Mouse (Mus musculus): ENCODE results near the gene Sema5a.

Gene Sema5a

DNA sequence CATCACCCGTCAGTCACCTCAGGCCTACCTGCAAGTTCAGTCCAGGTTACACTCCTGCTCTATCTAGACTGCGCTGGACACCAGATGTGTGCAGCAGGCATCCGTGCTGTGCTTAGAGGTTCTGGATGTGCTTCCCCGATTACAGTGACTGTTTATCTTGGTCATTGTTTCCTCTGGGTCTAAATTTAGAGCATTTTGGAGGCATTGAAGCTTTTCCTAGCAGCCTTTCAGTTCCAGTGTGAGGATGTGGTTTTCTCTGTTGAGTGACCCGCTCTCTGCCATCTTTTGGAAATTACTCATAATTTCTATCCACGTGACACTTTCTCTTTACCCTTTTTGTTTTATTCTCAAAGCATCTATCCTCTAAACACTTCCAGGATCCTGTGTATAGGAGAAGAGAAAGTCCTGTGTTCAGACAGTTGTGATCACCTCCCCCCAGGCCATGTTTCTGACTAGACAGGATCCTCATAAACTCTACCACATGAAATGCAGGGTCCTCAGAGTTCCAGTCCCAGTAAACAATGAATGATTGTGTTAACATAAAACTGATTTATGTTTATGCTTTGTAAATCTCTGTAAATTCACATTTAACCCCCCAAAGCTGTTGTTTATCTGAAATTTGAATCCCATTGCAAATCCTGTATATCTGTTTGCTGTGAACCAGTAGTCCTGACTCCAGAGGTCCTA, 62.1 kb downstream of the Sema5a start:
- no peak for DNase-seq (ENCODE audit: low read depth, low spot score)

DNA sequence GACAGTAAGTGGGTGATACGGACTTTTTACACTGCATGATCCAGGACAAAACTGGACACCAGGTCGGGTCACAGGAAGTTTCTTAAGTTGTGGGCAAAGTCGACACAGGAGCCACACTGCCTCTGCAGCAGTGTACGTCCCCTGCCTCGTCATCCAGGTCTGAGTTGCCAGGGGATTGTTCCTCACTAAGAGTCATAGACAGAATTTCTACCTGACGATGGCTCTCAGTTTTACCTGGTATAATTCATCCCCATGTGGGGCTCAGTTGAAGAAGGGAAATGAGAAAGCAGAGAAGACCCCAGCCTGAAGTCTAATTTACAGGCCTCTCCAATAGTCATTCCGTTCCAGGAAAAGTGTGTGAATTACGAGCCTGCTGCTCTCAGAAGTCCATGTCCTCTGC, 66.2 kb downstream of the Sema5a start:
- no peak for DNase-seq (ENCODE audit: low read depth, low spot score)

DNA sequence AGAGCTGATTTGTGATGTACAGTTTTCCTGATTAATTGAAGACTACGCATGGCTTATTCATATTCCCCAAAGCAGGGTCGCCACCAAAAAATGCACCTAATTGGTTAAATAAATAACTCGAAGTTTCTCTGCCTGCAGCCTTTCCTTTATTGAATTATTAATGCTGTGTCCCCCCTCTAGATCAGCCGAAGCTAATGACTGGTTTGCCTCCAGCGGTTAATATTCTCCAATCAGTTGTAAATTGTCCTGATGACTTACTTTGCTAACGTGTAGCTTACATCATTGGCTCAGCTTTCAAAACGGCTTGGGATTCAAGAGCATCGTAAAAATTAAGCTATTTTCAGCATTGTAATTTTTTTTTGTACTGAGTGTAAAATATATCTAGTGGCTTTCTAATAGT, 66.7 kb downstream of the Sema5a start:
- no peak for DNase-seq (ENCODE audit: low read depth, low spot score)

DNA sequence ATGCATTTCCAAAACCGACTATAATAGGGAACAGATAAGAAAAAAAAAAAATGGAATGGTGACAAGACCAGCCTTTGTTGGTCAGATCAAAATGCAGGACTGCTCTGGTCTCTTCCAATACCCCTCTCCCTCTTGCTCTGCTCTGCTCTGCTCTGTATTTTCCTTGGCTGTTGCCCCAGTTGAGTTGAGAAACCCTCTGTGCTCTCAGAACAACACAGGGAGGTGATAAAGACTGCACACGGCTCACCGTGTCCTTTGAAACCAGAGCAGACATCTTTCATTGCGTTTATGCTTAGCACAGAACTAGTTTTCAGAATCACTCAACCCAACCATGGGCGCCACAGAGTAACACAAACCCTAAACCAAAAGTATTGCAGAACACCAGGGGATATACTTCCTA, 72.5 kb downstream of the Sema5a start:
- DNase-seq (ENCODE audit: low read depth, low spot score): no peak

DNA sequence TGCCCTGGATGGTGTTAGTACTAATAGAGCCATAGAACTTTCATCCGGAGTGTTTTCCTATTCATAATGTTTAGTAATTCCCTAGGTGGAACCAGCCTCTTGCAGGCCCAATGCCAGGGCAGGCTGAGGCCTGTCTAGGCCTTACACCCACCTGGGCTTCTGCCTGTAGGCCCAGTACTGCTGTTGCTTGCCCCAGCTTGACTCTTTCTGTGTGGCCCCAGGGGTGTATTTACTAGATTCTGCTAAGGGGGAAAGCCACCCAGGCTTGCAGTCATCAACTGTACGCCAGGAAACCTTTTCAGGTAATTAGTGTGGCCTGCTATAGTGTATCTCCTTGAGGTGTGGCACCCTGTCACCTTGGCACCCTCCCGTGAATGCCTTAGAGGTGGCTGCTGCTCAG, 76.1 kb downstream of the Sema5a start:
- no peak for DNase-seq (ENCODE audit: low read depth, low spot score)

DNA sequence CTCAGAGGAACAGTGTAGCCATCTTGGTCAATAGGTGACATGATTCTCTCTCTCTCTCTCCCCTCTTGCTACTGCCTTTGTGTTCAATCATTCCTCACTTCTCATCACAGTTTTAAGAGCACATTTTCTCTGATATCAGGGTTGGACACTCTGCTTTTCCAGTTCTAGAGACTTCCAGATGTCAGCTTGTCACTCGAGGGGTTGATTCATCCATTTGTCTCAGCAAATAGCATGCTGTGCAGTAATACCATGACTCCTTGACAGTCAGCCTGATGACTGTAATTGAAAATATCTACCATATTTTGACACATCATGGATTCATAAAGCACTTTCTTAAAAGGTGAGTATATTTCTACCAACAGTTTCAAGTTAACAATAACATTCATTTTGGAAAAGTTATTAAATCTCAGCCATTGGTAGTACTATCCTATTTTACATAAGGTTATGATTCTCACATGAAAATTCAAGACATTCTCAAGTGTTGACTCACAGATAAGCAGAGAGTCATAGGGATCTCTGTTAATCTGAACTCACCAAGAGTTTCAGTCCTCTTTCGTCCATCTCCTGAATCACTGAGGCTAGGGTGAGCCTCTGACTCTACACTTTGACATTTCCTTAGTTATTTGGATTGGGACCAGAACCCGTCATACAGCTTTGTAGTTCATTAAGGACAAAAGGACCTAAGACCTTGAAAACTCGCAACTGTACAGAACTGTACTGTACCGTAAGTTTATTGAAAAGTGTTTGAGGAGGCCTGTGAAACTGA, 78.0 kb downstream of the Sema5a start:
- DNase-seq (ENCODE audit: low read depth, low spot score): no peak

DNA sequence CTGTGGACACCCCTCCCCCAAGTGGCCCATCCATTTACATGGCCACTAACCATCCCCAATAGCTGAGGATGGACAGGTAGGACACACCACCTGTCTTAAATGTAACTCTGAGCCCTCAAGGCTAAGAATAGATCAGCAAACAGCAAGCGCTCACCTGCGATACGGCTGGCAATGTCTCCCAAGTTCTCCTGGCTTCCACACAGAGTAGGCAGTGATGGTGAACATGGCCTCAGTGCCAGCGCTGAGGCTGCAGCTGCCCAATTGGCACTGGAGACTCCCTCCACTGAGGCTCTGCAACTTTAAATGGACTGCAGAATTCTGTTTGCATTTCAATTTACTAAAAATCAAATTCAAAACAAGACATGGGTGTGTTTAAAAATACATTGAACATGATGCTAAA, 78.6 kb downstream of the Sema5a start:
- no peak for DNase-seq (ENCODE audit: low read depth, low spot score)

DNA sequence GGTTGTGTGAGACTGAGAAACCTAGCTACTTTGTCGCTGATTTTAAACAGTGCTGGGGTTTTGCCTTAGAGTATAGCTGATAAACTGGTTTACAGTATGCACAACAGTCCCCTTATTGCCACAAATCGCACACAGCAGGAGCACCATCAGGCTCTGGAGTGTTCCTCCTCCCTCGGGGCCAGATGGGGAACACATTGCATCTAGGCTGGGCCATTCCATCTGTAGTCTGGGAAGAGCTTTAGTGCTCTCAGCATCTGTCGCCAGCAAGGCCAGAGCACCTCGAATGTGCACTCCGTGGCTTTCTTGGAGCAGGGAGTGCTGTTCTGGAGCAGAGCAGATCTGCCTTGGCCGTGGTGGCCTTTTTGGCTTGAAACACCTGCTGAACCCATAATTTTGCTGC, 79.5 kb downstream of the Sema5a start:
- peak; percentile 31 for DNase-seq (ENCODE audit: low read depth, low spot score)

DNA sequence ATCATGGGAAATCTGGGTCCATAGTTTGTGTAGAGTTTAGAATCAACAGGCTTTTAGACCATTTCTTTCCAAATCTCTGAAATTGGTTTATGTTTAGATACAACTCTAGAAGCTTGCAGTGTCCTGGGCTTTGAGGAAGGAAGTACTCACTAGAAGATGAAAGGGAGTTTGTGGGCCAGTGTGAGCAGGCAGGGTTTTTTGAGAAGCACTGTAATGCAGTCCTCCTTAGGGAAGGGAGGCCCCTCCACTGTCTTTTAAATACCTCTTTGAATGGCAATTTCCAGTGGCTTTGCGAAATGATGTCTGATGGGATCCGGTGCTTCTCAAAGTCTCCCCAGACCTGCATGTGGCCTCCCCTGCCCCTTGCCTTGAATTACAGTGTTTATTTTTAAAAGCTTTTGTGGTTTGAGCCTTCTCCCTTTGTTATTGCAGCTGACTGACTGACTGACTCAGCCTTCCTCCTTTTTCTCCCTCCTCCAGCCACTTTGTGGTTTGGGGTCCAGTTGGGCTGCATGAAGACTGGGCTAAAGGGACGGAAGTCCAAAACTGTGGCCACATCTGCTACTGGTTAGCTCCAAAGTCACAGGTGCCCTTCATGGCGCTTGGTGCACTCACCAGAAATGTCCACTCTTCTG, 83.9 kb downstream of the Sema5a start:
- DNase-seq (ENCODE audit: low read depth, low spot score): no peak

DNA sequence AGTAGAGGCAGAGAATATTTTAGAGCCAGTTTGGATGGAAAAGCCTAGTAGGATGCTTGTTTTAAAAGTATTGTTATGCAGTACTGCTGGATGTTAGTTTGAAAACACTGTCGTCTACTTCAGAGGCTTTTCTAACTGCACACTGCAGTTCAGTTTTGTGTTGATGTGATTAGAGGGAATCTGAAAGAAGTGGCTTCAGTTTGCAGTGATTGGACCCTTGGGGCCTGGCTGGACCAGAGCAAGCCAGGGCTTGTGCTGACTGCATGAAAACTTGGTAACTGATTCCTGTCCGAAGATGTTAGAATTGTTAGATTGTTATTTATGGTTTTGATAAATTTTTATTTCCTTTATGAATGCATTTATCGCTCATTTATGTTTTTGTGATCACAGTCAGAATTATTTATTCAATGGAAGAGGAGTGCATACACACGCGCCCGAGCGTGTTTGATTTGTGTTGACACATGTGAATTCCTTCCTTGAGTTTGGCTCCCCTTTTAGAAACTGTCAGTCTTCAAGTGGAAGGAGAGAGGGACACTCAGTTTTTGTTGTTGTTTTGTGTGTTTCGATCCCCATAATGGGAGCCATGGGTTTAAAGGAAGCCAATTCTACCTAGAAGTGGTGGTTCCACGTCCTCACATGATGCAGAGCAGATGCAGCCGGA, 85.2 kb downstream of the Sema5a start:
- peak; percentile 10 for DNase-seq (ENCODE audit: low read depth, low spot score)

DNA sequence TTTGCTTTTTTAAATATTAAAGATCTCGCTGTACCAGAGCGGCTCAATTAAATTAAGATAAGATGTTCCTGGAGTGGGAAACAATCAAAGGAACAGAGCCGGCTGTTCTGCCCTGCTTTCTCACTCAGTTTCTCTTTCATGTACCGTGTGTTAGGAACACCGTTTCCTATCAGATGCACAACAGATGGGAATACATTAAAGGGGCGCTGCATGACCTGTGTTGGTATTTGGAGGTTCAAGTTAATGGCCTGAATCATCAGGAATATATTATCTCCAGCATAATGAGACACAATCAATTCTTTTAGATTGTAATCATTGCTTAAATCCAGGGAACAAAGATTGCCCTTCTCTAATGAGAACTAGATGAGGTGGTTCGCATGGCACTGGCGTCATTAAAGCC, 85.8 kb downstream of the Sema5a start:
- DNase-seq (ENCODE audit: low read depth, low spot score): no peak

DNA sequence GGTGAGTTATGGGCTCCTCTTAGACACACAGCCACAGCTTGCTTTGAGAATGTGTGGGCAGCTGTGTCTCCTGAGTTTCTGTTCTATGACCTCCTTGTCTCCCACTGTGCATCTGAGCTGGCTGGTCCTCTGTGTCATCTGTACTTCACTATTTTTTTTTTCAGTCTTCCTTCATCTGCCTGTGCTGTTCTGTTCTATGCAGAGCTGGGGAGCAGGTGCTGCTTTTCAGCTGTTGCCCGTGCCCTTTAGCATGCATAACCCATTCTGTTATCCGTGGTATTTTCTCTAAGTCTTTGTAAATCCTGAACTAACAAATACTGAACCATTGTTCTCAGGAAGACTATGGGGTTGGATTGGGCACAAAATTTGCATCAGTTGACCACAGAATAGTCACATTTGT, 86.4 kb downstream of the Sema5a start:
- DNase-seq (ENCODE audit: low read depth, low spot score): no peak

DNA sequence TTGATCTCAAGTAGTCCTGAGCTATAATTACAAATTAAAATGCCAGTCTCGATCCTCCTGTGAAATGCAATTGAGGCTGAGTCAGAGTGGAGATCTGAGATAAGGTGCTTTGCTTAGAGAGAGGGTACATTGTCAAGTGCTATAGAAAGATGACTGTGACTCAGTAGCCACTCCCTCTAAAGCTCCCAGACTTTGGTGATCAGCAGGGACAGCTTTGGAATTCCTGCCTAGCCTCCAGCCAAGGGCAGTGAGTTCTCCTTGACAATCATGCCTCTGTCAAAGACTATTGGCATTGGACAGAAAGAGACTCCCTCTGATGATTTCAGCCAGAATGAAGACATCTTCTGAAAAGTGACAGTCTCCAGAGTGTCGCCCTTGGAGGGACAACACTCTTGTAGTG, 88.8 kb downstream of the Sema5a start:
- no peak for DNase-seq (ENCODE audit: low read depth, low spot score)

DNA sequence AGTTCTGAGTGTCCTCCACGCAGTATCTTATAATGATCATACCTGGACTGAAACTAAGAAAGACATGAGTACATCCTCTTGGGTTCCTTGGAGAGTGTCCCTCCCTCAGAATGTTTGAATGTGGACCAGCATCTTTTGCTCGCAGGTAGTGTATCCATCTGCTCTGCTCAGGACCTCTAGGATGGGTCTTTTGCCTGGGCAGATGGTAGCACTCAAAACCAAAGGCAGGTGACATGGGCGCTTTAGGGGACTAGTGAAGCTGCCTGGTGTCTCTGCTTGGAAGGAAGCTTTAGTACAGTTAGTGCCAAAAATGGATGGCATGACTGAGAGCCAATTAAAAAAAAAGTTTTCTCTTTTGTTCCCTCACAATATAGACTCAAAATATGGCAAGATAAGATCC, 93.2 kb downstream of the Sema5a start:
- DNase-seq (ENCODE audit: low read depth, low spot score): no peak

DNA sequence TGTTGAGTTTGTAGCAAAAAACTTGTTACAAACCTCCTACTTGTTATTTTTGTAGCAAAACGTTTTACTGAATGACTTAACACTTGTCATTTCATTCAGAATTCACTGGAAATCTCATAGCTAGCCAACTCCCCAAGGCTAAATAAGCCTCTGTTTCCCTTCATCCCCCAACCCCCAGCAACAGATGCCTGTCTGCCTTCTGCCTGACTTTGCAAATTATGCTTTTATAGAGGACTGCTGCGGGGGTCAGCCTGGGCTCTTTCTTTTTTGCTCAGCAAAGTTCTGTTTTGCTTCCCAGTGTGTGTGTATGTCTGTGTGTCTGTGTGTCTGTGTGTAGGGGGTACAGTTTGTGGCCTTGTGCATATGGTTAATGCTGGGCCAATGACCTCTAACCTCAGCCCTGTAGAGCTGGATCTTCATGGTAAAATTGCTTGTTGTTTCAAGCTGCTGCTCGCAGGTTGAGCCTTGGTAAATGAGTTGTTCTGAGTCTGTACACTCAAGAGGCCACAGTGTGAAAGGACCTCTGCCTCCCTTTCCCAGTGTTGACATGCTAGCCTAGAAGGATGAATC, 94.2 kb downstream of the Sema5a start:
- no peak for DNase-seq (ENCODE audit: low read depth, low spot score)

DNA sequence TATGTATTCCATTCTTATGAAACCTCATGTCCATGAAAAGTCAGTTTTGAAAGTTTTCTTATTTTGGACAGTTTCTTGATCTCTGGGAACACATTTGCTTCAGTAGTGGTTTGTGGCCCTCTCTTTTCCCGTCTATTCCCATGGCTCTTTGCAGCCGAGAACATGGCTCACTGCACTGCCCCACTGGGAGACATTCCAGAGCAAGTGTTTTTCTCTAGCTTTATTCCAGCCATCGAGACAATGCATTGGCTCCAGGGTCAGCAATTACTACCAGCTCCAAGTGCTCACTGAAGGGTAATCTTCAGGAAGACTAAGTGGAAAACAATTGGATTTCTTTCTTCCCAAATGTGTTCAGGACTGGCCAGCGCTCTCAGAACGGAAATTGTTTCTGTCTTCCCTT, 94.8 kb downstream of the Sema5a start:
- peak; percentile 37 for DNase-seq (ENCODE audit: low read depth, low spot score)

DNA sequence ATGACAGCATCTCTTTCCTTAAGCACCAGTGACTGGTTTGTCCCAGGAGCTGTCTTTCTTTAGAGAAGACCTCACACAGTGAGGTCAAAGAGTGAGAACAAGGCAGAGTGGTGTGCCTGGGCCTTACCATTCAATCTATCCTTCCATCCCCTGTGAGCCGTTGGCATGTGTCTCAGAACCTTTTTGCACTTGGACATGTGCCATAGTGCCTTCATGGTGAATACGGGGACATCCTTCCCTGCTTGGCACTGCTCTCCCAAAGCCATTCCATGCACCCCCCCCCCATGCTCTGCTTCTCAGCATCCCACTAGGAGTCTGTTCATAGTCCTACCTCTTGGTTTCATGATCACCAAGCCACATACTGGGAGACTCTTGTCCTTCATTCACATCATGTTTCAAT, 96.8 kb downstream of the Sema5a start:
- DNase-seq (ENCODE audit: low read depth, low spot score): no peak

DNA sequence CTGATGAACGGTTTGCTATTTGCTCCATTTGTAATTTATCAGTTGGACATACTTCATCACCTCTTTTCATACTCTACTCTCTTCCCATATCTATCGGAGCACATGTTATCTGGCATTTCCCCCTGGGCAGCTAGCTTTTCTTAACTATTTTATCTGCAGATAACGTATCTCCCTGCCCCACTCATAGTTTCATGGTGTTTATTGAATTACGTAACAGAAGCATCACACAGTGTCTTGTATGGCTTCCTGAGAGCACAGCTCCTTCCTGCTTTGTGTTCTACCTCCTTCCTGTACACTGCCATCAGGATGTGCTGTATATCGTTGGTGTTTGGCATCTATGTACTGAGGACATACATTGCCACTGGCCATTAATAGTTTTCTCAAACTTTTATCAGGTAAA, 98.9 kb downstream of the Sema5a start:
- DNase-seq (ENCODE audit: low read depth, low spot score): no peak

DNA sequence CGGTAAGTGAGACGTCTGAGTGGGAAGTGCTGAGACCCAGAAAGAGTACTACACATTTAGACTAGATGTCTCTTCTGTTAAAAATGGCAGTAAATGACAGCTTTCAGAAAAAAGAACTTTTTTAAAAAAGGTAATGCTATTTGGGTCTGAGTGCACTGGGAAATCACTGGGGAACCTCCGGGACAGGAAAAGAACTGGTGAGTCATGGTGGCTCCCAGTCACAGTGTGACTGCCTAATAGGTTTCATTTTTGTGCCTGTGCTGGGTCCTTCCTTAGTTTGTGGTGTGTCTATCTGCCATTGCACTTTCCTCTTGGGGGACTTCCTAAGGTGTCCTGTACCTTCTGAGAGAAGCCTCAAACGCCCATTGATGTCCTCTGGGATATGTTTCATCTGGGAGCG, 102.7 kb downstream of the Sema5a start:
- DNase-seq (ENCODE audit: low read depth, low spot score): no peak

DNA sequence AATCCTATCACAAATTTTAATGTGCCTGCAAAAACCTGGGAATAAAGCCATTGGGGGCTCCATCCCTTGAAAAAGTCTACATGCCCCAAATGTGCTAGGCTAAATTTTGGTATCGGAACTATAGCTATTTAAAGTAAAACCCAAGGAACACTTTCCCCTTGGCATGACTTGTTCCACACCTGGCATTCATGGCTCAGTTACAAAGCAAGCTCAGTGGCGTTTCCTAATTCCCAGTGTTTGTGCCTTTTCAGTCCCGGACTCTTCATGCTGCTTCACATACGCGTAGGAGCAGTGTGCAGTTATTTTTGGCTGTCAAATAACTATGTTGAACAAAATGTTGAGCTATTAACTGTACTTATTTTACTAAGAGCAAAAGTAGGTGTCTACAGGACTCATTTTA, 104.7 kb downstream of the Sema5a start:
- DNase-seq (ENCODE audit: low read depth, low spot score): no peak

DNA sequence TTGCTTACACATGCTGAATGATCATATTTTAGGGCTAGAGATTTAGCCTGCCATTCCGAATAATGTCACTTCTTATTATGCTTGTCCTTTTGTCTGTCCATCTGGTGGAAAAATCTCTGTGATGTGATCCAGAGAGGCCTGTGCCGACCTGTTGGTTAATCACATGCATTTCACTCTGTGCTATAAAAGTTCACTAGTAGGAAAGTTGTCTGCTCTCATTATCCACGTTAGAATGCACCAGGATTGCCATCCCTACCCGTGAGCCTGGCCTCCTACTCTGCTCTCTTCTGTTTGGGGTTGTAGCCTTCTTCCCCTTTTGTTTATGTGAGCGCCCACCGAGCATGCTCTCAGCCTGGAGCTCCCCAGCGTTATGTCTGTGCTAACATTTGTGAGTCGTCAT, 108.4 kb downstream of the Sema5a start:
- DNase-seq (ENCODE audit: low read depth, low spot score): no peak

DNA sequence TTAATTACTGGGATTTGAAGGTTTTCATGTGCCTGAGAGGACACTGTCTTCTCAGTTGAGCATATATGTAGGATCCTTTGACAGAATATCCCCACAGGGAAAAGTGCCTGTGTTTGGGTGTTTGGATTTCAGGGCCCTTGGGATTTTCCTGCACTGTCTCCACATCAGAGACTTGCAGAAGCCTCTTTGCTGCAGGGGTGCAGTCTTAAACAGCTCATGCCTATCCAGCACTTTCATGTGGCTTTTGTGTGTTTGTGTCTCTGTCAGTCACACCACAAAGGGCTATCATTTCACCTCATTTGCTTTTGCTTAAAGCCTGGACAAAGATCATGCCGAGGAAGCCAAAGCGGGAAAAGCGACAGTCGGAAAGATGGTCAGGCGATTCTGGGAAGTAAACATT, 108.9 kb downstream of the Sema5a start:
- DNase-seq (ENCODE audit: low read depth, low spot score): no peak
